9 mouse cellular contexts compared by ENCODE assay signal in genomic region chr17:90454356-90454737, GRCm38 (mm10).
DNase-seq lines count a peak whose midpoint lies in the region; ATAC-seq and TF ChIP-seq lines count a peak whose summit lies in the region.
"Had no signal": no experiment of that assay in that cellular context is flagged by ENCODE, and none has a peak within 500 bp of the region (broad histone marks: within the 10 kb centered on the region; RNA-seq: fewer than 3 reads in every experiment).

No protein-coding gene starts in this region.

- no peaks in the 10 kb centered on the region for H3K36me3 ChIP-seq in heart, embryonic 11.5 days (ENCODE audit: control insufficient read depth, insufficient read depth, low read length)
- no peaks in the 10 kb centered on the region for H3K36me3 ChIP-seq in E14TG2a.4 (ENCODE audit: insufficient read depth, low read length)
- H3K36me3 ChIP-seq in intestine, postnatal 0 days (ENCODE audit: control insufficient read depth, insufficient read depth), result no peaks in the 10 kb centered on the region
- H3K36me3 ChIP-seq in neural tube, embryonic 15.5 days, result no peaks in the 10 kb centered on the region
- no peaks in the 10 kb centered on the region for H3K36me3 ChIP-seq in thymus, adult 2 months (ENCODE audit: control insufficient read depth, insufficient read depth, low read length)

- 0% methylated on average over 15 of the region's 15 CpGs for WGBS in heart, embryonic 11.5 days (ENCODE audit: insufficient replicate concordance)
- 3% methylated on average over 15 of the region's 15 CpGs for WGBS in intestine, postnatal 0 days
- 3% methylated on average over 14 of the region's 15 CpGs for WGBS in neural tube, embryonic 15.5 days
- WGBS in thymus, adult 2 months, result 17% methylated on average over 15 of the region's 15 CpGs

- H3K9me3 ChIP-seq in heart, embryonic 11.5 days (replicated peaks; ENCODE audit: control insufficient read depth, low read length), result no peaks in the 10 kb centered on the region
- H3K9me3 ChIP-seq in E14TG2a.4 (ENCODE audit: low read length), result no peaks in the 10 kb centered on the region
- H3K9me3 ChIP-seq in intestine, postnatal 0 days (ENCODE audit: control insufficient read depth), result no peaks in the 10 kb centered on the region
- H3K9me3 ChIP-seq in neural tube, embryonic 15.5 days (replicated peaks), result no peaks in the 10 kb centered on the region

- no peak overlapping the region for H3K27ac ChIP-seq in heart, embryonic 11.5 days (ENCODE audit: low read depth, low read length)
- H3K27ac ChIP-seq in intestine, postnatal 0 days (ENCODE audit: low read depth, low read length), result no peak overlapping the region
- peak overlapping the region; percentile 93 for H3K27ac ChIP-seq in neural tube, embryonic 15.5 days (replicated peaks)
- H3K27ac ChIP-seq in thymus, adult 2 months (ENCODE audit: control insufficient read depth, insufficient read depth, low read length), result no peak overlapping the region

- no peaks in the 10 kb centered on the region for H3K4me1 ChIP-seq in heart, embryonic 11.5 days (ENCODE audit: control insufficient read depth, insufficient read depth, low read length)
- H3K4me1 ChIP-seq in E14TG2a.4 (replicated peaks; ENCODE audit: low read depth, low read length), result peaks cover 14% of the 10 kb centered on the region
- H3K4me1 ChIP-seq in intestine, postnatal 0 days (replicated peaks; ENCODE audit: control insufficient read depth, insufficient read depth, low read length), result no peaks in the 10 kb centered on the region
- H3K4me1 ChIP-seq in neural tube, embryonic 15.5 days, result peaks cover 24% of the 10 kb centered on the region
- no peaks in the 10 kb centered on the region for H3K4me1 ChIP-seq in thymus, adult 2 months (replicated peaks; ENCODE audit: control insufficient read depth, insufficient read depth, low read length)

- TF ChIP-seq POLR2A in thymus, adult 2 months (IDR thresholded peaks at IDR 0.05; ENCODE audit: control insufficient read depth, extremely low read depth, insufficient read depth, low read length, poor library complexity), result no peak

- no peak for TF ChIP-seq CTCF in E14TG2a.4 (conservative IDR thresholded peaks at IDR 0.05; ENCODE audit: low read length)
- no peak for TF ChIP-seq CTCF in intestine, postnatal 0 days (IDR thresholded peaks at IDR 0.05; ENCODE audit: low read depth)
- no peak for TF ChIP-seq CTCF in thymus, adult 2 months (IDR thresholded peaks at IDR 0.05; ENCODE audit: borderline replicate concordance, control insufficient read depth, extremely low read depth, insufficient read depth, low read length, poor library complexity)

- peaks cover 28% of the 10 kb centered on the region for H3K27me3 ChIP-seq in heart, embryonic 11.5 days (ENCODE audit: control insufficient read depth, insufficient read depth, low read length)
- H3K27me3 ChIP-seq in E14TG2a.4 (ENCODE audit: insufficient read depth, low read length), result peaks cover 45% of the 10 kb centered on the region
- H3K27me3 ChIP-seq in intestine, postnatal 0 days (replicated peaks; ENCODE audit: control insufficient read depth, insufficient read depth, low read length), result peaks cover 24% of the 10 kb centered on the region
- H3K27me3 ChIP-seq in neural tube, embryonic 15.5 days (replicated peaks), result no peaks in the 10 kb centered on the region
- peaks cover 6% of the 10 kb centered on the region; the same call in 1 of the 2 replicates for H3K27me3 ChIP-seq in thymus, adult 2 months (ENCODE audit: control insufficient read depth, insufficient read depth, low read length)

- ATAC-seq in heart, embryonic 11.5 days (replicated peaks; ENCODE audit: insufficient number of reproducible peaks, low FRiP score, low TSS enrichment), result no peak
- ATAC-seq in intestine, postnatal 0 days, result no peak
- ATAC-seq in neural tube, embryonic 15.5 days (ENCODE audit: low FRiP score), result peak; percentile 67
- ATAC-seq in CD4-positive, CD25-positive, alpha-beta regulatory T cell, adult 4 months, result no peak

- H3K4me2 ChIP-seq in heart, embryonic 11.5 days, result peak overlapping the region; percentile 96
- peak overlapping the region; percentile 62 for H3K4me2 ChIP-seq in intestine, postnatal 0 days (replicated peaks; ENCODE audit: low read depth)
- peak overlapping the region; percentile 78 for H3K4me2 ChIP-seq in neural tube, embryonic 15.5 days

- H3K4me3 ChIP-seq in heart, embryonic 11.5 days (ENCODE audit: low read depth, low read length), result peak overlapping the region; percentile 57
- H3K4me3 ChIP-seq in E14TG2a.4 (replicated peaks; ENCODE audit: low read length), result peak overlapping the region; percentile 78
- no peak overlapping the region for H3K4me3 ChIP-seq in intestine, postnatal 0 days (ENCODE audit: low read depth, low read length)
- peak overlapping the region; percentile 73 for H3K4me3 ChIP-seq in neural tube, embryonic 15.5 days (replicated peaks)
- no peak overlapping the region for H3K4me3 ChIP-seq in thymus, adult 2 months (ENCODE audit: control insufficient read depth, insufficient read depth, low read length)
- H3K4me3 ChIP-seq: erythroblast, embryonic 14.5 days had no signal

- H3K9ac ChIP-seq in heart, embryonic 11.5 days (ENCODE audit: low read depth, low read length), result no peak overlapping the region
- H3K9ac ChIP-seq in intestine, postnatal 0 days (ENCODE audit: low read depth, low read length), result no peak overlapping the region
- peak overlapping the region; percentile 83 for H3K9ac ChIP-seq in neural tube, embryonic 15.5 days (replicated peaks)

- DNase-seq in heart, adult 18-20 months, result no peak
- peak; percentile 43 for DNase-seq in embryo, embryonic 11 days
- DNase-seq in thymus, adult 2 months, result no peak

Comparison
In these comparisons a context has a peak if more than half of its experiments do, and no peak if none do; other contexts are left out.
1. H3K4me3 ChIP-seq: peak in heart, embryonic 11.5 days (single experiment), E14TG2a.4 (single experiment) and neural tube, embryonic 15.5 days (single experiment); none in intestine, postnatal 0 days (single experiment) and thymus, adult 2 months (single experiment).
2. Peak in every context shown above with its lines, with median percentiles within 50 percentile points of each other: H3K4me2 ChIP-seq.